ENCODE assay signal across 12 mouse cellular contexts in the genomic region with DNA sequence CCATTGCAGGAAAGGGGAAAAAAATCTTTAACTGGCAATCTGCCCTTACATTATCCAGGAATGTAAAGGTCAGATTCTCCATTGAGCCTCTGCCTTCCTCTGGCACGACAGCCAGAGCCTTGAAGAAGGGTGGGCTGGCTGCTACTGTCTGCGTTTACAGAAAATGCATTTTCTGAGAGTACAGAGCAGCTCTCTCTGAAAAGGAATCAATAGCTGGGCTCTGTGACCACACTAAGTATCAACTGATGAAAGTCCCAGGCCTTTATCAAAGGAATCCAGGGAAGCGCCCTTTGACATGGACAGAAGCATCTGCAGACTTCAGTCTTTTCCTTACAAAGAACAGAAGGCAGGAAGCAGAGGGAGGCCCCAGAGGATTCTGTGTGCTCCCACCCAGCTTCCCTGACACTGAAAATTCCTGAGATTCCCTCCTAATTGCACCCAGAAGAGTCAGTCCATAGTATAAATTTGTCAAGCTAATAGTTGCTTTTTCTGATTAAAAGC.
DNase-seq lines count a peak whose midpoint lies in the region; ATAC-seq and TF ChIP-seq lines count a peak whose summit lies in the region.
"Had no signal": no experiment of that assay in that cellular context is flagged by ENCODE, and none has a peak within 500 bp of the region (broad histone marks: within the 10 kb centered on the region; RNA-seq: fewer than 3 reads in every experiment).

No protein-coding gene starts in this region.

- peaks cover 31% of the 10 kb centered on the region for H3K4me1 ChIP-seq in hindbrain, embryonic 10.5 days (replicated peaks)
- H3K4me1 ChIP-seq in hindbrain, embryonic 14.5 days (replicated peaks; ENCODE audit: control insufficient read depth, insufficient read depth, low read length) = peaks cover 10% of the 10 kb centered on the region; the same call in 1 of the 2 replicates
- H3K4me1 ChIP-seq in stomach, embryonic 14.5 days (ENCODE audit: control insufficient read depth, insufficient read depth, low read length) = peaks cover 13% of the 10 kb centered on the region; the same call in 1 of the 2 replicates
- 0 out of 2 replicates have a peak, but pooled peaks cover 4% of the 10 kb centered on the region for H3K4me1 ChIP-seq in stomach, postnatal 0 days (replicated peaks; ENCODE audit: control insufficient read depth, insufficient read depth)

- no peaks in the 10 kb centered on the region for H3K36me3 ChIP-seq in hindbrain, embryonic 10.5 days
- H3K36me3 ChIP-seq in hindbrain, embryonic 14.5 days (replicated peaks; ENCODE audit: control insufficient read depth, insufficient read depth) = no peaks in the 10 kb centered on the region
- no peaks in the 10 kb centered on the region for H3K36me3 ChIP-seq in stomach, embryonic 14.5 days (ENCODE audit: control insufficient read depth, insufficient read depth, low read length)
- H3K36me3 ChIP-seq in stomach, postnatal 0 days (ENCODE audit: control insufficient read depth, insufficient read depth, low read length) = no peaks in the 10 kb centered on the region

- H3K4me3 ChIP-seq in hindbrain, embryonic 10.5 days = no peak overlapping the region
- H3K4me3 ChIP-seq in hindbrain, embryonic 14.5 days (replicated peaks; ENCODE audit: low read length) = no peak overlapping the region
- no peak overlapping the region for H3K4me3 ChIP-seq in stomach, embryonic 14.5 days (ENCODE audit: low read depth, low read length)
- no peak overlapping the region for H3K4me3 ChIP-seq in stomach, postnatal 0 days (ENCODE audit: low read depth, low read length)

- no peak overlapping the region for H3K4me2 ChIP-seq in hindbrain, embryonic 14.5 days (replicated peaks)
- H3K4me2 ChIP-seq in stomach, embryonic 14.5 days (replicated peaks; ENCODE audit: low read depth, low read length) = no peak overlapping the region
- no peak overlapping the region for H3K4me2 ChIP-seq in stomach, postnatal 0 days (replicated peaks; ENCODE audit: low read depth)

- peak; percentile 25 for DNase-seq in hindbrain, embryonic 10.5 days (ENCODE audit: low spot score)
- no peak for DNase-seq in hindbrain, embryonic 14.5 days (ENCODE audit: low spot score)
- no peak for DNase-seq in stomach, postnatal 0 days (ENCODE audit: low spot score)
- peak; percentile 10 for DNase-seq in kidney, adult 9 months
- peak; percentile 64 for DNase-seq in yolk sac, embryonic 10.5 days (ENCODE audit: low spot score)
- DNase-seq in natural killer cell, adult 2 months (ENCODE audit: low spot score in 2 of 2) = no peak
- DNase-seq in left cerebral cortex, postnatal 36 days (ENCODE audit: low spot score in 2 of 2) = no peak
- DNase-seq: cerebellum, adult 18-20 months; liver; thymus, adult 2 months had no signal

- no peak for TF ChIP-seq EP300 in stomach, postnatal 0 days (optimal IDR thresholded peaks at IDR 0.05)

- ATAC-seq in hindbrain, embryonic 14.5 days (ENCODE audit: low FRiP score) = no peak
- ATAC-seq in stomach, embryonic 14.5 days (ENCODE audit: insufficient number of reproducible peaks, insufficient read depth, low FRiP score, low read depth) = no peak
- ATAC-seq in stomach, postnatal 0 days (ENCODE audit: low FRiP score, low TSS enrichment) = no peak
- ATAC-seq: CD4-positive, CD25-positive, alpha-beta regulatory T cell, adult 4 months had no signal

- H3K9ac ChIP-seq in hindbrain, embryonic 14.5 days = no peak overlapping the region
- H3K9ac ChIP-seq in stomach, embryonic 14.5 days (replicated peaks; ENCODE audit: low read depth, low read length) = no peak overlapping the region
- no peak overlapping the region for H3K9ac ChIP-seq in stomach, postnatal 0 days (ENCODE audit: low read length)

- no peak for TF ChIP-seq CTCF in stomach, postnatal 0 days (IDR thresholded peaks at IDR 0.05; ENCODE audit: low read depth)

- H3K9me3 ChIP-seq in hindbrain, embryonic 10.5 days = no peaks in the 10 kb centered on the region
- no peaks in the 10 kb centered on the region for H3K9me3 ChIP-seq in hindbrain, embryonic 14.5 days (ENCODE audit: control insufficient read depth, low read length)
- H3K9me3 ChIP-seq in stomach, embryonic 14.5 days (ENCODE audit: control insufficient read depth, low read depth, low read length) = no peaks in the 10 kb centered on the region
- H3K9me3 ChIP-seq in stomach, postnatal 0 days (ENCODE audit: control insufficient read depth, low read length) = no peaks in the 10 kb centered on the region

- 13% methylated on average over 3 of the region's 3 CpGs for WGBS in hindbrain, embryonic 10.5 days
- 23% methylated on average over 3 of the region's 3 CpGs for WGBS in hindbrain, embryonic 14.5 days
- WGBS in stomach, embryonic 14.5 days = 18% methylated on average over 3 of the region's 3 CpGs
- 27% methylated on average over 3 of the region's 3 CpGs for WGBS in stomach, postnatal 0 days

- H3K27me3 ChIP-seq in hindbrain, embryonic 10.5 days (ENCODE audit: insufficient read depth, poor library complexity, severe bottlenecking) = no peaks in the 10 kb centered on the region
- H3K27me3 ChIP-seq in hindbrain, embryonic 14.5 days (ENCODE audit: control insufficient read depth, insufficient read depth, low read length) = no peaks in the 10 kb centered on the region
- H3K27me3 ChIP-seq in stomach, embryonic 14.5 days (ENCODE audit: control insufficient read depth, insufficient read depth, low read length) = no peaks in the 10 kb centered on the region
- no peaks in the 10 kb centered on the region for H3K27me3 ChIP-seq in stomach, postnatal 0 days (ENCODE audit: control insufficient read depth, insufficient read depth, low read length)

- intact Hi-C loops in left cerebral cortex, postnatal 36 days (cut with DNase I) = no loop called here

- H3K27ac ChIP-seq in hindbrain, embryonic 10.5 days = peak overlapping the region; percentile 60
- no peak overlapping the region for H3K27ac ChIP-seq in hindbrain, embryonic 14.5 days
- peak overlapping the region; percentile 44; the same call in 1 of the 2 replicates for H3K27ac ChIP-seq in stomach, embryonic 14.5 days (ENCODE audit: low read length)
- no peak overlapping the region for H3K27ac ChIP-seq in stomach, postnatal 0 days (replicated peaks)

Comparison
In these comparisons a context has a peak if more than half of its experiments do, and no peak if none do; other contexts are left out.
1. DNase-seq: peak in hindbrain, embryonic 10.5 days (single experiment), kidney, adult 9 months (single experiment) and yolk sac, embryonic 10.5 days (single experiment); none in hindbrain, embryonic 14.5 days (single experiment), stomach, postnatal 0 days (single experiment), natural killer cell, adult 2 months (0 of 2) and left cerebral cortex, postnatal 36 days (0 of 2).
2. H3K27ac ChIP-seq: peak in hindbrain, embryonic 10.5 days (single experiment) and stomach, embryonic 14.5 days (single experiment); none in hindbrain, embryonic 14.5 days (single experiment) and stomach, postnatal 0 days (single experiment).